Mouse (Mus musculus): ENCODE results near the gene Ccl5. TPM values are rescaled to one million over a fixed set of nuclear protein-coding genes. Genes with fewer than 3 reads are reported as not detected.
"Not testable (repeated sequence)": the region's sequence is repeated elsewhere in the genome, so short reads cannot be mapped to it uniquely, and the experiment has no call there.

Gene Ccl5
- polyA plus RNA-seq, 1 experiment from 2014 or later: not detected

DNA sequence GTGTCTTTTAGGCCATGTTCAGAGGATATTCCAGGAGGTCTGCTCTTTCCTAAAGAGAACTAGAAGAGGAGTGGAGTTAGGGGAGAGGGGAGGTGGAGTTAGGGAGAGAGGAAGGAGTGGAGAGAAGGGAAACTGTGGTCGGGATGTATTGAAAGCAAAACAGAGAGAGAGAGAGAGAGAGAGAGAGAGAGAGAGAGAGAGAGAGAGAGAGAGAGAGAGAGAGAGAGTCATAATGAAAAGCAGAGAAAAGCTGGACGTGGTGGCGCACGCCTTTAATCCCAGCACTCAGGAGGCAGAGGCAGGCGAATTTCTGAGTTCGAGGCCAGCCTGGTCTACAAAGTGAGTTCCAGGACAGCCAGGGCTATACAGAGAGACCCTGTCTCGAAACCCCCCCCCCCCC is 20.7 kb upstream of the Ccl5 start:
- H3K9me3 ChIP-seq (ENCODE audit: control insufficient read depth, low read length); H3K27me3 ChIP-seq (ENCODE audit: control insufficient read depth, insufficient read depth, low read length); H3K4me1 ChIP-seq (ENCODE audit: control insufficient read depth, insufficient read depth, low read length); DNase-seq (ENCODE audit: low spot score); H3K27ac ChIP-seq (ENCODE audit: low read depth, low read length); H3K4me2 ChIP-seq (ENCODE audit: low read depth); H3K36me3 ChIP-seq (ENCODE audit: control insufficient read depth, insufficient read depth, low read length); H3K9ac ChIP-seq (ENCODE audit: low read length); ATAC-seq (ENCODE audit: insufficient read depth, low FRiP score, low TSS enrichment); H3K4me3 ChIP-seq (ENCODE audit: low read depth, low read length): not testable (repeated sequence)
- 81% methylated on average over 7 of the region's 7 CpGs for WGBS

DNA sequence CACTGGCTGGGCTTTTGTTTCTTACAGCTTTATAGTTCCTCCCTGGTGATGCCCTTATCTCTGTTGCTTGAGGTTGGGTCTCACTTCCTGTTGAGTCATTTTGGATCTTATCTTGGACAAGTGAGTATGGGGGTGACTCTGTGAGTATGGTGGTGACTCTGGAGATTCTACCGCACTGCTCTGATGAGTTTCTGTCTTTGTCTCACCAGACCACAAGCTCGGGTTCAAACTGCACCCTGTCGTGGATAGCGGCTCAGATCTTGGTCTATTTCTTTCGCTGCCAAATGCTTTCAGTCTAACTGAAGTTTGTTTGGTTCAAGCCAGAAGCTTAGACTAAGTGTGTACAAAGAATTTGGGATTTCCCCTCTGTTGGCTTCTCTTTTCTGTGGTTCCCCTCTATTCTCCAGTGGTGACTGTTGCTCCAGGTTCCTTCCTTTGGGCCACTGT is 19.9 kb upstream of the Ccl5 start:
- Histone ChIP-seq H3K9me3 (ENCODE audit: control insufficient read depth, low read length) (no peaks in the 10 kb centered on the region), H3K4me2 (ENCODE audit: low read depth) (no peak overlapping the region), H3K4me1 (ENCODE audit: control insufficient read depth, insufficient read depth, low read length) (no peaks in the 10 kb centered on the region), H3K36me3 (ENCODE audit: control insufficient read depth, insufficient read depth, low read length) (no peaks in the 10 kb centered on the region), H3K9ac (ENCODE audit: low read length) (no peak overlapping the region), H3K27me3 (ENCODE audit: control insufficient read depth, insufficient read depth, low read length) (no peaks in the 10 kb centered on the region), H3K27ac (ENCODE audit: low read depth, low read length) (no peak overlapping the region), H3K4me3 (ENCODE audit: low read depth, low read length) (no peak overlapping the region)
- ATAC-seq (ENCODE audit: insufficient read depth, low FRiP score, low TSS enrichment): no peak
- WGBS: 94% methylated on average over 5 of the region's 5 CpGs
- DNase-seq (ENCODE audit: low spot score): no peak

DNA sequence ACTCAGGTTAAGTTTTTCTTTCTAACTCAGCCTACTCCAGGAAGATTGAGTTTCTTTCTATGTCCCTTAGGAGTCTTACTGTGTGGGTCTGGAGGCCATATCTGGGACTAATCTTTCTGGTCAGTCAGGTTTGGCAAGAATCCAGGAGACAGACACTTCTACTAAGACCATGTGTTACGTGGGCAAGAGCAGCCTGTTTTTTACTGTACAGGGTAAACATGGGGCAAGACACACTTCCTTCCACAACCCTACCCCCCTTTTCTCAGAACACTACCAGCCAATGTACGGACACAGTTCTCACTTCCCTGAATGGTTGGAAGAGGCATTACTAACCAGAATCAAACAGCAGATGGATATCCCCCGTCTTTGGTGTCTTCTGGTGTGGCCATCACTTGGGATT is 13.9 kb upstream of the Ccl5 start:
- no peaks in the 10 kb centered on the region for H3K4me1 ChIP-seq (ENCODE audit: control insufficient read depth, insufficient read depth, low read length)
- H3K27me3 ChIP-seq (ENCODE audit: control insufficient read depth, insufficient read depth, low read length): no peaks in the 10 kb centered on the region
- DNase-seq (ENCODE audit: low spot score) (no peak), ATAC-seq (ENCODE audit: insufficient read depth, low FRiP score, low TSS enrichment) (no peak)
- no peak overlapping the region for H3K9ac ChIP-seq (ENCODE audit: low read length)
- no peak overlapping the region for H3K27ac ChIP-seq (ENCODE audit: low read depth, low read length)
- H3K9me3 ChIP-seq (ENCODE audit: control insufficient read depth, low read length): no peaks in the 10 kb centered on the region
- H3K36me3 ChIP-seq (ENCODE audit: control insufficient read depth, insufficient read depth, low read length): no peaks in the 10 kb centered on the region
- H3K4me2 ChIP-seq (ENCODE audit: low read depth): no peak overlapping the region
- no peak overlapping the region for H3K4me3 ChIP-seq (ENCODE audit: low read depth, low read length)
- WGBS: 79% methylated on average over 3 of the region's 3 CpGs

- Histone ChIP-seq H3K36me3 (ENCODE audit: control insufficient read depth, insufficient read depth, low read length) (no peaks in the 10 kb centered on the region), H3K4me2 (ENCODE audit: low read depth) (no peak overlapping the region), H3K9me3 (ENCODE audit: control insufficient read depth, low read length) (no peaks in the 10 kb centered on the region), H3K27ac (ENCODE audit: low read depth, low read length) (no peak overlapping the region), H3K27me3 (ENCODE audit: control insufficient read depth, insufficient read depth, low read length) (no peaks in the 10 kb centered on the region), H3K4me1 (ENCODE audit: control insufficient read depth, insufficient read depth, low read length) (no peaks in the 10 kb centered on the region), H3K4me3 (ENCODE audit: low read depth, low read length) (no peak overlapping the region), H3K9ac (ENCODE audit: low read length) (no peak overlapping the region)
- ATAC-seq (ENCODE audit: insufficient read depth, low FRiP score, low TSS enrichment) (no peak), DNase-seq (ENCODE audit: low spot score) (no peak)
- 88% methylated on average over 3 of the region's 3 CpGs for WGBS
Observed at GRCm38 (mm10) chr11:83541415-83541814, 11.1 kb upstream of the Ccl5 start.

- H3K4me1 ChIP-seq (ENCODE audit: control insufficient read depth, insufficient read depth, low read length): no peaks in the 10 kb centered on the region
- no peaks in the 10 kb centered on the region for H3K9me3 ChIP-seq (ENCODE audit: control insufficient read depth, low read length)
- no peak overlapping the region for H3K27ac ChIP-seq (ENCODE audit: low read depth, low read length)
- no peak overlapping the region for H3K4me3 ChIP-seq (ENCODE audit: low read depth, low read length)
- WGBS: 95% methylated on average over 2 of the region's 2 CpGs
- ATAC-seq (ENCODE audit: insufficient read depth, low FRiP score, low TSS enrichment) (no peak), DNase-seq (ENCODE audit: low spot score) (no peak)
- H3K4me2 ChIP-seq (ENCODE audit: low read depth): no peak overlapping the region
- H3K27me3 ChIP-seq (ENCODE audit: control insufficient read depth, insufficient read depth, low read length): no peaks in the 10 kb centered on the region
- H3K9ac ChIP-seq (ENCODE audit: low read length): no peak overlapping the region
- no peaks in the 10 kb centered on the region for H3K36me3 ChIP-seq (ENCODE audit: control insufficient read depth, insufficient read depth, low read length)
Observed at GRCm38 (mm10) chr11:83540931-83541330, 10.6 kb upstream of the Ccl5 start.

GRCm38 (mm10) chr11:83538705-83539314 is 8.5 kb upstream of the Ccl5 start:
- Histone ChIP-seq H3K9ac (ENCODE audit: low read length) (no peak overlapping the region), H3K4me3 (ENCODE audit: low read depth, low read length) (no peak overlapping the region), H3K36me3 (ENCODE audit: control insufficient read depth, insufficient read depth, low read length) (no peaks in the 10 kb centered on the region), H3K27me3 (ENCODE audit: control insufficient read depth, insufficient read depth, low read length) (no peaks in the 10 kb centered on the region), H3K4me2 (ENCODE audit: low read depth) (no peak overlapping the region), H3K9me3 (ENCODE audit: control insufficient read depth, low read length) (no peaks in the 10 kb centered on the region), H3K4me1 (ENCODE audit: control insufficient read depth, insufficient read depth, low read length) (no peaks in the 10 kb centered on the region), H3K27ac (ENCODE audit: low read depth, low read length) (no peak overlapping the region)
- 83% methylated on average over 3 of the region's 3 CpGs for WGBS
- ATAC-seq (ENCODE audit: insufficient read depth, low FRiP score, low TSS enrichment): no peak
- DNase-seq (ENCODE audit: low spot score): no peak

DNA sequence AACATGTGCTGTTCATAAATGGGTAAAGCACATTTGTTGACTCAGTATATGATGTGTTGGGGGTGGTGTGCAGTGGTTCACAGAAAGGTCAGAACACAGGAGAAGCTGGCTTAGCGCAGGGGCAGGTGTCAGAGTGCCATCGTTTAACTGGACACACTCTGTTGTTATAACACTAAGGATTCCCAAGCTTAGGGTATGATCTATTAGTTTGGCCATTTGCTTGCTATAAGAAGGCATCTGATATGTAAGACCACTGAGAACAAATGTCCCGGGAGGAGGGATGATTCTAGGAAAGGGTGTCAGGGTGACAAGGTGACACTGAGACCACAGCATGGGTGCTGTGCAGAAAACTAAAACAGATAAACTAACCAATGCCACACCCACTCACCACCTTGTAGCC is 6.5 kb upstream of the Ccl5 start:
- WGBS: 66% methylated on average over 3 of the region's 3 CpGs
- Histone ChIP-seq H3K9ac (ENCODE audit: low read length) (no peak overlapping the region), H3K4me1 (ENCODE audit: control insufficient read depth, insufficient read depth, low read length) (no peaks in the 10 kb centered on the region), H3K36me3 (ENCODE audit: control insufficient read depth, insufficient read depth, low read length) (no peaks in the 10 kb centered on the region), H3K27me3 (ENCODE audit: control insufficient read depth, insufficient read depth, low read length) (no peaks in the 10 kb centered on the region), H3K4me3 (ENCODE audit: low read depth, low read length) (no peak overlapping the region), H3K4me2 (ENCODE audit: low read depth) (no peak overlapping the region), H3K9me3 (ENCODE audit: control insufficient read depth, low read length) (no peaks in the 10 kb centered on the region), H3K27ac (ENCODE audit: low read depth, low read length) (no peak overlapping the region)
- DNase-seq (ENCODE audit: low spot score): no peak
- ATAC-seq (ENCODE audit: insufficient read depth, low FRiP score, low TSS enrichment): no peak

- H3K9ac ChIP-seq (ENCODE audit: low read length): no peak overlapping the region
- H3K27ac ChIP-seq (ENCODE audit: low read depth, low read length): no peak overlapping the region
- peak; percentile 23 for DNase-seq (ENCODE audit: low spot score)
- no peaks in the 10 kb centered on the region for H3K9me3 ChIP-seq (ENCODE audit: control insufficient read depth, low read length)
- no peak overlapping the region for H3K4me3 ChIP-seq (ENCODE audit: low read depth, low read length)
- H3K4me1 ChIP-seq (ENCODE audit: control insufficient read depth, insufficient read depth, low read length): no peaks in the 10 kb centered on the region
- H3K36me3 ChIP-seq (ENCODE audit: control insufficient read depth, insufficient read depth, low read length): no peaks in the 10 kb centered on the region
- H3K4me2 ChIP-seq (ENCODE audit: low read depth): no peak overlapping the region
- H3K27me3 ChIP-seq (ENCODE audit: control insufficient read depth, insufficient read depth, low read length): no peaks in the 10 kb centered on the region
- ATAC-seq (ENCODE audit: insufficient read depth, low FRiP score, low TSS enrichment): no peak
- 57% methylated on average over 13 of the region's 13 CpGs for WGBS
Observed at GRCm38 (mm10) chr11:83534609-83535423, 4.5 kb upstream of the Ccl5 start.

DNA sequence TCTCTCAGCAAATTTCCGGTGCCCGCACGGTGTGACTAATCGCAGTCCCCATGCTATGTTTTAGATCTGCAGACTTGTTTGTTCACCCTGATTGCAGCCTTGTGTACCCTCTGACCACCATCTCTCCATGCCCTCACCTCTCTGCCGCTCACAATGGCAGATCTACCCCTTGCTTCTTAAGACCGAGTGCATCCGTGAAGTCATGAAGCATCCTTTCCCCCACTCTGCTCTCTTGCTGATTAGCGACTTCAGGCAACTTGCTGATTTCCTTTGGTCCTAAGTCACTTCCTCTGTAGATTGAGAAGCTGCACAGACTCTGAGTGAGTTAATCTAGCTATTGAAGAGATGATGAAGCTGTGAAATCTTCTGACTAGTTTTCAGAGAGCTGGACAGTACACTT is 3.8 kb upstream of the Ccl5 start:
- 85% methylated on average over 8 of the region's 8 CpGs for WGBS
- no peaks in the 10 kb centered on the region for H3K9me3 ChIP-seq (ENCODE audit: control insufficient read depth, low read length)

More for the DNA sequence above, 3.8 kb upstream of the Ccl5 start:
- H3K27ac ChIP-seq (ENCODE audit: low read depth, low read length): no peak overlapping the region
- no peak for ATAC-seq (ENCODE audit: insufficient read depth, low FRiP score, low TSS enrichment)
- H3K4me1 ChIP-seq (ENCODE audit: control insufficient read depth, insufficient read depth, low read length): no peaks in the 10 kb centered on the region
- H3K9ac ChIP-seq (ENCODE audit: low read length): no peak overlapping the region
- H3K4me2 ChIP-seq (ENCODE audit: low read depth): no peak overlapping the region
- H3K36me3 ChIP-seq (ENCODE audit: control insufficient read depth, insufficient read depth, low read length): no peaks in the 10 kb centered on the region
- DNase-seq (ENCODE audit: low spot score): no peak
- H3K27me3 ChIP-seq (ENCODE audit: control insufficient read depth, insufficient read depth, low read length): no peaks in the 10 kb centered on the region
- no peak overlapping the region for H3K4me3 ChIP-seq (ENCODE audit: low read depth, low read length)
